Mouse (Mus musculus): ENCODE measurements around the gene Npff. TPM values are rescaled to one million over a fixed set of nuclear protein-coding genes. Genes with fewer than 3 reads are reported as not detected.
A peak's percentile ranks its signal among the peaks of the same experiment; 100 is the strongest.

Gene Npff
- polyA plus RNA-seq, 1 experiment from 2014 or later = 1.3 TPM

DNA sequence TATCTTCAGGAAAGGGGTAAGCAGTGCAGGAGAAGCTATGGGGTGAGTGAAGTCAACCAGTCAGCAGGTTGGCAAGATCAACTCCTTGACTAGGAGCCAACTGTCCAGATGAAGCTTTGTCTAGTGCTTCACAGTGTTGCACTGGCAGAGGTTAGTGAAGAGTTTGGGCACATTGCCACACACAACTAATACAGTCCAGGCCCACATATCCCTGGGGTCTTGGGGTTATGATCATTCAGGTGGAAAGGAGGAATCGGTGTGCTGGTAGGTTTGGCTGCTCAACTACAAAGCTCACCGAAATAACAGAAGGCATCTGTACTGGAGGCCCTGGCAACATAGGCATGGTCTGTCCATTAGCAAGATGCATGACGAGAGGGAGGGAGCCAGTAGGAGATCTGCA lies 22.7 kb upstream of the Npff start:
- Histone ChIP-seq H3K9ac (replicated peaks; ENCODE audit: low read length) (no peak overlapping the region), H3K9me3 (ENCODE audit: control insufficient read depth, low read length) (no peaks in the 10 kb centered on the region), H3K36me3 (ENCODE audit: control insufficient read depth, insufficient read depth, low read length) (peaks cover 46% of the 10 kb centered on the region), H3K27me3 (ENCODE audit: control insufficient read depth, insufficient read depth, low read length) (no peaks in the 10 kb centered on the region), H3K27ac (replicated peaks; ENCODE audit: low read depth, low read length) (no peak overlapping the region), H3K4me3 (replicated peaks; ENCODE audit: low read depth, low read length) (no peak overlapping the region), H3K4me2 (ENCODE audit: low read length) (no peak overlapping the region), H3K4me1 (ENCODE audit: control insufficient read depth, insufficient read depth, low read length) (0 out of 2 replicates have a peak, but pooled peaks cover 5% of the 10 kb centered on the region)
- DNase-seq (peak; percentile 32), ATAC-seq (ENCODE audit: low FRiP score, low TSS enrichment) (no peak; the same call in 1 of the 2 replicates)
- WGBS = 93% methylated on average over 3 of the region's 3 CpGs

- Histone ChIP-seq H3K36me3 (ENCODE audit: control insufficient read depth, insufficient read depth, low read length) (peaks cover 42% of the 10 kb centered on the region), H3K4me1 (ENCODE audit: control insufficient read depth, insufficient read depth, low read length) (0 out of 2 replicates have a peak, but pooled peaks cover 5% of the 10 kb centered on the region), H3K9ac (replicated peaks; ENCODE audit: low read length) (no peak overlapping the region), H3K27me3 (ENCODE audit: control insufficient read depth, insufficient read depth, low read length) (no peaks in the 10 kb centered on the region), H3K4me2 (ENCODE audit: low read length) (no peak overlapping the region), H3K27ac (replicated peaks; ENCODE audit: low read depth, low read length) (no peak overlapping the region), H3K4me3 (replicated peaks; ENCODE audit: low read depth, low read length) (no peak overlapping the region), H3K9me3 (ENCODE audit: control insufficient read depth, low read length) (no peaks in the 10 kb centered on the region)
- 75% methylated on average over 3 of the region's 3 CpGs for WGBS
- DNase-seq (peak; percentile 72), ATAC-seq (ENCODE audit: low FRiP score, low TSS enrichment) (no peak)
Observed at GRCm38 (mm10) chr15:102546677-102547427, 22.1 kb upstream of the Npff start.

GRCm38 (mm10) chr15:102546246-102546645 lies 21.5 kb upstream of the Npff start:
- Histone ChIP-seq H3K4me2 (ENCODE audit: low read length) (no peak overlapping the region), H3K27me3 (ENCODE audit: control insufficient read depth, insufficient read depth, low read length) (no peaks in the 10 kb centered on the region), H3K9me3 (ENCODE audit: control insufficient read depth, low read length) (no peaks in the 10 kb centered on the region), H3K27ac (replicated peaks; ENCODE audit: low read depth, low read length) (no peak overlapping the region), H3K4me1 (ENCODE audit: control insufficient read depth, insufficient read depth, low read length) (0 out of 2 replicates have a peak, but pooled peaks cover 5% of the 10 kb centered on the region), H3K9ac (replicated peaks; ENCODE audit: low read length) (no peak overlapping the region), H3K4me3 (replicated peaks; ENCODE audit: low read depth, low read length) (no peak overlapping the region), H3K36me3 (ENCODE audit: control insufficient read depth, insufficient read depth, low read length) (peaks cover 37% of the 10 kb centered on the region)
- DNase-seq = no peak
- WGBS = 91% methylated on average over 3 of the region's 3 CpGs
- no peak for ATAC-seq (ENCODE audit: low FRiP score, low TSS enrichment)

DNA sequence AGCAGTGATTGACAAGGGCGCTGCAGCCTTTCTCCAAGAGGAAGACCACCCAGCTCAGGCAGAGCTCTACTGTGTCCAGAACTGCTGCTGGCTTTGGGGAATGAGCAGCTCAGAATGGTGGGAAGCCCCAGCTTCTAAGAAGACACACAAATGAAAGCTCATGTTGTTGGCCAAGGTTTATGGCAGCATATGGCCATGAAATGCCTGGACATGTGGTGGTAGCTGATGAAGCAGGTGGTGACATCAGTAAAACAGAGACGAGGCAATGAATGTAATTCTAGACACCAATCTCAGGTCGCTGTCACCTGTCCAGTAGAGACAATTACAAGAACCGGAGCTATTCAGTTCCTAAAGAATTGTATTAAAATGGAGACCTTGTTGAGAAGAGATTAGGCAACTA lies 20.1 kb upstream of the Npff start:
- Histone ChIP-seq H3K4me2 (ENCODE audit: low read length) (no peak overlapping the region), H3K4me1 (ENCODE audit: control insufficient read depth, insufficient read depth, low read length) (0 out of 2 replicates have a peak, but pooled peaks cover 5% of the 10 kb centered on the region), H3K27me3 (ENCODE audit: control insufficient read depth, insufficient read depth, low read length) (no peaks in the 10 kb centered on the region), H3K9me3 (ENCODE audit: control insufficient read depth, low read length) (no peaks in the 10 kb centered on the region), H3K9ac (replicated peaks; ENCODE audit: low read length) (no peak overlapping the region), H3K27ac (replicated peaks; ENCODE audit: low read depth, low read length) (no peak overlapping the region), H3K36me3 (ENCODE audit: control insufficient read depth, insufficient read depth, low read length) (peaks cover 45% of the 10 kb centered on the region), H3K4me3 (replicated peaks; ENCODE audit: low read depth, low read length) (no peak overlapping the region)
- 91% methylated on average over 4 of the region's 4 CpGs for WGBS
- DNase-seq (no peak), ATAC-seq (ENCODE audit: low FRiP score, low TSS enrichment) (no peak)

GRCm38 (mm10) chr15:102533926-102534325 lies 9.2 kb upstream of the Npff start:
- Histone ChIP-seq H3K27me3 (ENCODE audit: control insufficient read depth, insufficient read depth, low read length) (no peaks in the 10 kb centered on the region), H3K4me2 (ENCODE audit: low read length) (no peak overlapping the region), H3K9ac (replicated peaks; ENCODE audit: low read length) (no peak overlapping the region), H3K4me3 (replicated peaks; ENCODE audit: low read depth, low read length) (no peak overlapping the region), H3K4me1 (ENCODE audit: control insufficient read depth, insufficient read depth, low read length) (no peaks in the 10 kb centered on the region), H3K9me3 (ENCODE audit: control insufficient read depth, low read length) (no peaks in the 10 kb centered on the region), H3K27ac (replicated peaks; ENCODE audit: low read depth, low read length) (no peak overlapping the region), H3K36me3 (ENCODE audit: control insufficient read depth, insufficient read depth, low read length) (peaks cover 71% of the 10 kb centered on the region)
- WGBS = 92% methylated on average over 7 of the region's 7 CpGs
- DNase-seq (no peak), ATAC-seq (ENCODE audit: low FRiP score, low TSS enrichment) (no peak)

- DNase-seq (no peak), ATAC-seq (ENCODE audit: low FRiP score, low TSS enrichment) (no peak)
- no peak overlapping the region for H3K4me2 ChIP-seq (ENCODE audit: low read length)
- no peaks in the 10 kb centered on the region for H3K27me3 ChIP-seq (ENCODE audit: control insufficient read depth, insufficient read depth, low read length)
- no peaks in the 10 kb centered on the region for H3K4me1 ChIP-seq (ENCODE audit: control insufficient read depth, insufficient read depth, low read length)
- 89% methylated on average over 3 of the region's 3 CpGs for WGBS
- H3K27ac ChIP-seq (replicated peaks; ENCODE audit: low read depth, low read length) = no peak overlapping the region
- H3K9me3 ChIP-seq (ENCODE audit: control insufficient read depth, low read length) = no peaks in the 10 kb centered on the region
- peaks cover 78% of the 10 kb centered on the region for H3K36me3 ChIP-seq (ENCODE audit: control insufficient read depth, insufficient read depth, low read length)
- H3K4me3 ChIP-seq (replicated peaks; ENCODE audit: low read depth, low read length) = no peak overlapping the region
- no peak overlapping the region for H3K9ac ChIP-seq (replicated peaks; ENCODE audit: low read length)
Observed at GRCm38 (mm10) chr15:102532106-102532900, 7.6 kb upstream of the Npff start.

GRCm38 (mm10) chr15:102531586-102531985 lies 6.8 kb upstream of the Npff start:
- no peak for ATAC-seq (ENCODE audit: low FRiP score, low TSS enrichment)
- H3K27me3 ChIP-seq (ENCODE audit: control insufficient read depth, insufficient read depth, low read length) = no peaks in the 10 kb centered on the region
- H3K36me3 ChIP-seq (ENCODE audit: control insufficient read depth, insufficient read depth, low read length) = peaks cover 72% of the 10 kb centered on the region
- H3K4me3 ChIP-seq (replicated peaks; ENCODE audit: low read depth, low read length) = no peak overlapping the region
- DNase-seq = no peak
- no peaks in the 10 kb centered on the region for H3K4me1 ChIP-seq (ENCODE audit: control insufficient read depth, insufficient read depth, low read length)
- H3K27ac ChIP-seq (replicated peaks; ENCODE audit: low read depth, low read length) = no peak overlapping the region
- no peak overlapping the region for H3K9ac ChIP-seq (replicated peaks; ENCODE audit: low read length)
- WGBS = 93% methylated on average over 4 of the region's 4 CpGs
- H3K4me2 ChIP-seq (ENCODE audit: low read length) = no peak overlapping the region
- H3K9me3 ChIP-seq (ENCODE audit: control insufficient read depth, low read length) = no peaks in the 10 kb centered on the region

GRCm38 (mm10) chr15:102530566-102530965 lies 5.8 kb upstream of the Npff start:
- peaks cover 63% of the 10 kb centered on the region for H3K36me3 ChIP-seq (ENCODE audit: control insufficient read depth, insufficient read depth, low read length)
- H3K4me2 ChIP-seq (ENCODE audit: low read length) = no peak overlapping the region
- DNase-seq = no peak
- no peak overlapping the region for H3K9ac ChIP-seq (replicated peaks; ENCODE audit: low read length)
- H3K4me3 ChIP-seq (replicated peaks; ENCODE audit: low read depth, low read length) = no peak overlapping the region
- H3K4me1 ChIP-seq (ENCODE audit: control insufficient read depth, insufficient read depth, low read length) = no peaks in the 10 kb centered on the region
- H3K27ac ChIP-seq (replicated peaks; ENCODE audit: low read depth, low read length) = no peak overlapping the region
- 84% methylated on average over 4 of the region's 4 CpGs for WGBS
- no peak for ATAC-seq (ENCODE audit: low FRiP score, low TSS enrichment)
- no peaks in the 10 kb centered on the region for H3K9me3 ChIP-seq (ENCODE audit: control insufficient read depth, low read length)
- no peaks in the 10 kb centered on the region for H3K27me3 ChIP-seq (ENCODE audit: control insufficient read depth, insufficient read depth, low read length)
